Mouse (Mus musculus): ENCODE results near the gene Myadml2. TPM values are rescaled to one million over a fixed set of nuclear protein-coding genes. Genes with fewer than 3 reads are reported as not detected.

Gene Myadml2
- total and polyA plus RNA-seq, 3 experiments: not detected

DNA sequence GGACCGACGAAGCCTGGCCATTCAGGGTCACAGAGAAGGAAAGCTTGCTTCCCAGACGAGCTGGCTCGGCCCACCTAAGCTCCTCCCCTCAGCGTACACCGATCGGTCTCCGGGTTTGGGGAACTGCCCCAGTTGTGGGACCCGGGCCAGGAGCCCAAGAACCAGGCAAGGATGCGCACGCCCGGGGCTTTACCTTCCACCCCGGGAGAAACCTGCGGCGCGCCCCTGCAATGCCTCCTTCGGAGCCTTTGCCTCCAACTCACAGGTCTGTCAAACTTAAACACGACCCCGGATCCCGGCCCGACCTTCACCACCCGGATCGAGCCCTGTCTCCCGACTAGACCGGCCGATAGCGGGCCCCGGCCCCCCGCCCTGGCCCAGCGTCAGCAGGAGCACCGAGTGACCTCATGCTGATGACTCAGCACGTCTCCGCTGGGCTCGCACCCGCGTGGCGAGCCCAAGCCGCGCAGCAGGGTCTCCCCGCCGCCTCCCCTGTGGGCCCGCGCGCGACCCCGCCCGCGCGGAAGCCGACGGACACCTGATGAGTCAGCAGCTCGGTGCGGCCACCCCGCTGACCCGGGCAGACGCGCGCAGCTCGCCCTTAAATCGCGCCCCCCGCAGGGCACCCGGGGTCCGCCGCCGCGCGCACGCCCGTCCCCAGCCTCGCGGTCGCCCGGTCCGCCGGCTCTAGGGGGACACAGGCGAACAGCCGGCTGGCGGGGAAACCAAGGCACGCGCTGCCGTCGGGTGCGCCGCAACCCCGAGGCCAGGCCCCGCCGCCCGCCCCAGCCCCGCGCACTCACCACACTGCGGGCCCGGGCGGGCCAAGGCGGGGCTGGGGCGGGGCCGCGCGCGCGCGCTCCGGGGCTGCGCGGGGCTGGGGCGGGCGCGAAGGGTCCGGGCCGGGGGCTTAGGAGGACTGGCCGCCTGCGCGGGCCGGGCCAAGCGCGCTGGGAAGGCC lies 15.1 kb downstream of the Myadml2 start (continued):
- TF ChIP-seq ZKSCAN1 (IDR thresholded peaks at IDR 0.05; ENCODE audit: low read depth, low read length) (no peak), ETS1 (IDR thresholded peaks at IDR 0.05; ENCODE audit: low read depth, low read length) (peak; percentile 85), KAT2A (conservative IDR thresholded peaks at IDR 0.05; ENCODE audit: low read depth, low read length) (no peak), NELFE (IDR thresholded peaks at IDR 0.05; ENCODE audit: low read depth, low read length) (peak; percentile 59), CTCF (IDR thresholded peaks at IDR 0.05 in 2 of 3, conservative IDR thresholded peaks at IDR 0.05 in 1 of 3; ENCODE audit: control insufficient read depth in 1 of 3, insufficient read depth in 1 of 3, low read depth in 2 of 3, low read length in 3 of 3, poor library complexity in 1 of 3, severe bottlenecking in 1 of 3) (peak in 2 of 3 experiments; percentile 4 to 26; a peak in 3 of 6 replicates), HCFC1 (IDR thresholded peaks at IDR 0.05; ENCODE audit: low read depth, low read length) (peak; percentile 63), UBTF (IDR thresholded peaks at IDR 0.05; ENCODE audit: borderline replicate concordance, insufficient read depth, low read depth, low read length) (peak; percentile 93; the same call in 1 of the 2 replicates), EP300 (IDR thresholded peaks at IDR 0.05; ENCODE audit: low read depth in 1 of 2, low read length in 2 of 2) (peak in 1 of 2 experiments; percentile 15; a peak in 1 of 4 replicates), USF1 (IDR thresholded peaks at IDR 0.05; ENCODE audit: low read depth, low read length) (no peak; the same call in 1 of the 2 replicates), ZNF384 (IDR thresholded peaks at IDR 0.05; ENCODE audit: low read depth, low read length) (no peak), TBP (IDR thresholded peaks at IDR 0.05; ENCODE audit: low read depth, low read length) (peak; percentile 43; the same call in 1 of the 2 replicates), RCOR1 (IDR thresholded peaks at IDR 0.05; ENCODE audit: low read depth, low read length) (no peak), MXI1 (IDR thresholded peaks at IDR 0.05; ENCODE audit: low read depth, low read length) (peak; percentile 84; the same call in 1 of the 2 replicates), BHLHE40 (IDR thresholded peaks at IDR 0.05; ENCODE audit: borderline replicate concordance, low read depth, low read length) (no peak; the same call in 1 of the 2 replicates), MYB (IDR thresholded peaks at IDR 0.05; ENCODE audit: low read depth, low read length) (no peak), TCF12 (IDR thresholded peaks at IDR 0.05; ENCODE audit: low read depth, low read length) (peak; percentile 49; the same call in 1 of the 2 replicates), MAX (IDR thresholded peaks at IDR 0.05; ENCODE audit: low read length) (peak; percentile 77), MAFK (IDR thresholded peaks at IDR 0.05; ENCODE audit: borderline replicate concordance, low read depth, low read length) (peak; percentile 93), POLR2AphosphoS5 (IDR thresholded peaks at IDR 0.05; ENCODE audit: borderline replicate concordance, low read depth, low read length) (no peak), CHD1 (IDR thresholded peaks at IDR 0.05; ENCODE audit: low read depth, low read length) (no peak), SMC3 (IDR thresholded peaks at IDR 0.05; ENCODE audit: low read depth, low read length) (0 out of 2 replicates have a peak, but pooled peaks have one; percentile 5), ZC3H11A (IDR thresholded peaks at IDR 0.05; ENCODE audit: low read depth, low read length) (no peak), RAD21 (IDR thresholded peaks at IDR 0.05; ENCODE audit: low read depth, low read length) (no peak), CHD2 (IDR thresholded peaks at IDR 0.05; ENCODE audit: low read length) (no peak), SIN3A (IDR thresholded peaks at IDR 0.05; ENCODE audit: low read length) (peak; percentile 17; the same call in 1 of the 2 replicates), TAL1 (IDR thresholded peaks at IDR 0.05; ENCODE audit: low read length) (no peak), E2F4 (IDR thresholded peaks at IDR 0.05; ENCODE audit: borderline replicate concordance, low read depth, low read length) (no peak)

Data from MEL (cell line).